Mouse (Mus musculus) lung, postnatal 0 days (tissue): ENCODE results near the gene Hspb7. TPM values are rescaled to one million over a fixed set of nuclear protein-coding genes. Genes with fewer than 3 reads are reported as not detected.

Experiments used
- ATAC-seq: fragments of 200-750 bp; cut with Nextera tagmentation; 2 replicates; pipeline ENCODE4 v1.8.0; 2017; ENCODE audit warnings: moderate library complexity
- DNase-seq: peaks from one replicate; pipeline ENCODE4 v3.0.0-alpha.2; 2016; ENCODE audit warnings: low spot score
- H3K27ac ChIP-seq: fragments of 300-500 bp; sonication (generic); 2 replicates; pipeline ENCODE4 v1.5.1; 2014; ENCODE audit warnings: antibody characterized with exemption, mild to moderate bottlenecking, low read length, mixed read lengths
- H3K27me3 ChIP-seq: fragments of 300-500 bp; sonication (generic); replicated peaks from 2 replicates; pipeline ENCODE4 v1.6.1; 2014; ENCODE audit warnings: low read length, mixed read lengths; ENCODE audit not compliant: insufficient read depth
- H3K36me3 ChIP-seq: fragments of 300-500 bp; sonication (generic); 2 replicates; pipeline ENCODE4 v1.6.1; 2014; ENCODE audit warnings: low read length, mixed read lengths; ENCODE audit not compliant: insufficient read depth
- H3K4me1 ChIP-seq: fragments of 300-500 bp; sonication (generic); 2 replicates; pipeline ENCODE4 v1.6.1; 2014; ENCODE audit warnings: antibody characterized with exemption, low read depth, low read length, mixed read lengths; ENCODE audit not compliant: insufficient read depth
- H3K4me2 ChIP-seq: fragments of 300-500 bp; sonication (generic); replicated peaks from 2 replicates; pipeline ENCODE4 v1.6.1; 2014; ENCODE audit warnings: low read depth, mild to moderate bottlenecking, low read length, moderate library complexity, mixed read lengths
- H3K4me3 ChIP-seq: fragments of 300-500 bp; sonication (generic); 2 replicates; pipeline ENCODE4 v1.5.1; 2014; ENCODE audit warnings: low read depth, low read length
- H3K9ac ChIP-seq: fragments of 300-500 bp; sonication (generic); replicated peaks from 2 replicates; pipeline ENCODE4 v1.6.1; 2014; ENCODE audit warnings: low read depth, mild to moderate bottlenecking
- H3K9me3 ChIP-seq: fragments of 300-500 bp; sonication (generic); 2 replicates; pipeline ENCODE4 v1.6.1; 2016; ENCODE audit warnings: low read length, mixed read lengths
- CTCF ChIP-seq: IDR thresholded peaks from 2 replicates; pipeline ENCODE4 v1.5.1; 2016; ENCODE audit warnings: antibody characterized with exemption, mild to moderate bottlenecking
- EP300 ChIP-seq: IDR thresholded peaks from 2 replicates; pipeline ENCODE4 v1.6.1; 2016; ENCODE audit warnings: antibody characterized with exemption, mild to moderate bottlenecking, control low read depth
- whole genome bisulfite sequencing: fragments of 180-500 bp; shearing (Covaris S2); extraction: QIAGEN DNeasy Blood & Tissue Kit; methylation state at CpG from one replicate; pipeline ENCODE4 v1.1.7; 2014; 5-methylcytosine and 5-hydroxymethylcytosine counted together
- polyA plus RNA-seq: library from polyadenylated mRNA; unstranded; fragments of >200 nt; fragmentation: Nextera tagmentation; extraction: Ambion mirVana; gene quantifications from 2 replicates; pipeline ENCODE4 v1.2.1, GENCODE M21; 2015

The Hspb7 gene
- polyA plus RNA-seq, 1 experiment from 2014 or later: 2.3 TPM

GRCm38 (mm10) chr4:141423288-141423687, 2.7 kb downstream of the Hspb7 start:
- H3K9me3 ChIP-seq: no peaks in the 10 kb centered on the region
- ATAC-seq (peak; percentile 41), DNase-seq (no peak)
- H3K4me3 ChIP-seq: no peak overlapping the region
- no peak overlapping the region for H3K4me2 ChIP-seq
- no peaks in the 10 kb centered on the region for H3K27me3 ChIP-seq
- peaks cover 5% of the 10 kb centered on the region for H3K4me1 ChIP-seq
- no peaks in the 10 kb centered on the region for H3K36me3 ChIP-seq
- WGBS: 67% methylated on average over 5 of the region's 5 CpGs
- no peak overlapping the region for H3K9ac ChIP-seq
- no peak overlapping the region for H3K27ac ChIP-seq
- TF ChIP-seq CTCF: no peak
- peak; percentile 39; the same call in 1 of the 2 replicates for TF ChIP-seq EP300

GRCm38 (mm10) chr4:141423691-141424431, 3.3 kb downstream of the Hspb7 start:
- 87% methylated on average over 13 of the region's 13 CpGs for WGBS
- no peak for DNase-seq
- Histone ChIP-seq H3K4me1 (peaks cover 5% of the 10 kb centered on the region), H3K27me3 (no peaks in the 10 kb centered on the region), H3K9me3 (no peaks in the 10 kb centered on the region), H3K27ac (no peak overlapping the region), H3K36me3 (no peaks in the 10 kb centered on the region), H3K9ac (no peak overlapping the region), H3K4me3 (no peak overlapping the region), H3K4me2 (no peak overlapping the region)
- TF ChIP-seq EP300 (no peak), CTCF (no peak)
- no peak for ATAC-seq

GRCm38 (mm10) chr4:141425484-141426479, 5.2 kb downstream of the Hspb7 start:
- Histone ChIP-seq H3K4me3 (peak overlapping the region; percentile 32), H3K27me3 (no peaks in the 10 kb centered on the region), H3K27ac (peak overlapping the region; percentile 29; the same call in 1 of the 2 replicates), H3K9ac (no peak overlapping the region; the same call in 1 of the 2 replicates), H3K4me2 (peak overlapping the region; percentile 60), H3K9me3 (no peaks in the 10 kb centered on the region), H3K36me3 (no peaks in the 10 kb centered on the region), H3K4me1 (peaks cover 5% of the 10 kb centered on the region)
- 3% methylated on average over 29 of the region's 36 CpGs for WGBS
- DNase-seq (peak; percentile 69), ATAC-seq (peak; percentile 68)
- TF ChIP-seq CTCF: no peak; the same call in 1 of the 2 replicates
- no peak for TF ChIP-seq EP300

GRCm38 (mm10) chr4:141426796-141427745, 6.5 kb downstream of the Hspb7 start:
- no peak overlapping the region for H3K27ac ChIP-seq
- no peaks in the 10 kb centered on the region for H3K27me3 ChIP-seq
- no peaks in the 10 kb centered on the region for H3K36me3 ChIP-seq
- H3K4me1 ChIP-seq: peaks cover 5% of the 10 kb centered on the region
- ATAC-seq (no peak), DNase-seq (no peak)
- H3K9me3 ChIP-seq: no peaks in the 10 kb centered on the region
- H3K4me3 ChIP-seq: no peak overlapping the region
- TF ChIP-seq EP300 (no peak), CTCF (no peak)
- H3K4me2 ChIP-seq: no peak overlapping the region
- H3K9ac ChIP-seq: no peak overlapping the region
- 63% methylated on average over 10 of the region's 10 CpGs for WGBS

- Histone ChIP-seq H3K4me3 (no peak overlapping the region), H3K27me3 (no peaks in the 10 kb centered on the region), H3K36me3 (no peaks in the 10 kb centered on the region), H3K4me2 (no peak overlapping the region), H3K27ac (no peak overlapping the region), H3K9me3 (no peaks in the 10 kb centered on the region), H3K9ac (no peak overlapping the region), H3K4me1 (peaks cover 5% of the 10 kb centered on the region)
- no peak for ATAC-seq
- WGBS: 84% methylated on average over 13 of the region's 13 CpGs
- DNase-seq: no peak
- TF ChIP-seq CTCF (no peak), EP300 (no peak)
Observed at GRCm38 (mm10) chr4:141427921-141428320, 7.3 kb downstream of the Hspb7 start.
